Mouse (Mus musculus) lung, embryonic 14.5 days (tissue): ENCODE results near the gene Fignl1. TPM values are rescaled to one million over a fixed set of nuclear protein-coding genes. Genes with fewer than 3 reads are reported as not detected.

Source experiments
- ATAC-seq: fragments of 200-750 bp; cut with Nextera tagmentation; 2 replicates; pipeline ENCODE4 v1.8.0; 2017; ENCODE audit warnings: mild to moderate bottlenecking, moderate TSS enrichment, moderate library complexity; ENCODE audit not compliant: insufficient read depth
- DNase-seq: peaks from one replicate; pipeline ENCODE4 v3.0.0-alpha.2; 2015
- H3K27ac ChIP-seq: fragments of 300-500 bp; sonication (generic); 2 replicates; pipeline ENCODE4 v1.5.1; 2014; ENCODE audit warnings: low read depth, mild to moderate bottlenecking, moderate library complexity
- H3K27me3 ChIP-seq: fragments of 300-500 bp; sonication (generic); 2 replicates; pipeline ENCODE4 v1.6.1; 2014; ENCODE audit warnings: low read length, control low read depth; ENCODE audit not compliant: insufficient read depth
- H3K36me3 ChIP-seq: fragments of 300-500 bp; sonication (generic); 2 replicates; pipeline ENCODE4 v1.6.1; 2014; ENCODE audit warnings: control low read depth; ENCODE audit not compliant: insufficient read depth
- H3K4me1 ChIP-seq: fragments of 300-500 bp; sonication (generic); 2 replicates; pipeline ENCODE4 v1.6.1; 2014; ENCODE audit warnings: antibody characterized with exemption, control low read depth; ENCODE audit not compliant: insufficient read depth
- H3K4me2 ChIP-seq: fragments of 300-500 bp; sonication (generic); 2 replicates; pipeline ENCODE4 v1.6.1; 2014; ENCODE audit warnings: mild to moderate bottlenecking
- H3K4me3 ChIP-seq: fragments of 300-500 bp; sonication (generic); 2 replicates; pipeline ENCODE4 v1.5.1; 2014; ENCODE audit warnings: low read depth, low read length
- H3K9ac ChIP-seq: fragments of 300-500 bp; sonication (generic); 2 replicates; pipeline ENCODE4 v1.6.1; 2014
- H3K9me3 ChIP-seq: fragments of 300-500 bp; sonication (generic); 2 replicates; pipeline ENCODE4 v1.6.1; 2016; ENCODE audit warnings: low read depth, low read length, control low read depth
- CTCF ChIP-seq: IDR thresholded peaks from 2 replicates; pipeline ENCODE4 v1.5.1; 2016; ENCODE audit warnings: antibody characterized with exemption, low read depth
- WGBS: fragments of 180-500 bp; shearing (Covaris S2); extraction: QIAGEN DNeasy Blood & Tissue Kit; methylation state at CpG from one replicate; pipeline ENCODE4 v1.1.7; 2014; 5-methylcytosine and 5-hydroxymethylcytosine counted together
- polyA plus RNA-seq: library from polyadenylated mRNA; unstranded; fragments of >200 nt; fragmentation: Nextera tagmentation; extraction: Ambion mirVana; gene quantifications from 2 replicates; pipeline ENCODE4 v1.2.1, GENCODE M21; 2014

The Fignl1 gene
- polyA plus RNA-seq, 1 experiment from 2014 or later, result 97.5 TPM

DNA sequence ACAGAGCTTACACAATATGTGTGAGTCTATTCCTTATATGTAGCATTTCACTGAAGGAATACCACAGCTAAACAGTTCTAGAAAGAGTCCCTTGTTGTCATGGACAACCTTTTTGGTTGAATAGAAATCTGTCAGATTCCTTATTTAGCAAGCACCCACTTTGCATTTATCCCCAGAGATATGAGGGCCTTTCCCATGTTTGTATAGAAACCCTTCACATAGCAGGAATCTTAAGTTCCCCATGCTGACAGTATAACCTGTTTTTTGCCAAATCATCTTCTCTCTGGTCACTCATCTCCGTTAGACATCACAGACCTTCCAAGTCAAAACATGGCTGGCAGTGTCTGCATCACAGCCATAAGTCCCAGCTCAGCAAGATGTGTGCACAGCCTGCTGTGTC is 64.5 kb downstream of the Fignl1 start:
- H3K9ac ChIP-seq, result no peak overlapping the region
- H3K4me1 ChIP-seq, result no peaks in the 10 kb centered on the region
- DNase-seq, result no peak
- TF ChIP-seq CTCF, result no peak
- no peak overlapping the region for H3K4me2 ChIP-seq
- H3K9me3 ChIP-seq, result no peaks in the 10 kb centered on the region
- H3K36me3 ChIP-seq, result no peaks in the 10 kb centered on the region
- H3K27me3 ChIP-seq, result no peaks in the 10 kb centered on the region
- H3K4me3 ChIP-seq, result no peak overlapping the region
- H3K27ac ChIP-seq, result no peak overlapping the region
- no peak for ATAC-seq
- WGBS, result 39% methylated on average over 1 of the region's 1 CpGs

DNA sequence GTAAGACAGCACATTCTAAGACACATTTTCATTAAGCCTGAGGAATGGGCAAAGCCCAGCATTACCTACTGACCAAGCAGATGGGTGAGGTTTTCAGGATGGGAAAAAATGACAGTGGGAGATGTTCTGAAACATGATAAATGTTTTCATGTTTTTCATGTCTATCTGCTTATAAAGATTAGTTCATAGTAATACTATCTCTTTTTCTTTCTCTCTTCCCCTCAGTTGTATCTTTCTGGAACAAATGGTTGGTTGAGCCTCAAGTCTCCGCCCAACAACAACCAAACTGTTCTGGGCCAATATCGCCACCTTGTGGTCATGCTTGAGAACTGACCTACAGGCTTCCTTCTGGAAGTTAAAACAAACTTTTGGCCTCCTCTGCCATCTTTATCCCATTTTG is 66.1 kb downstream of the Fignl1 start:
- Histone ChIP-seq H3K9ac (no peak overlapping the region), H3K27ac (no peak overlapping the region), H3K36me3 (no peaks in the 10 kb centered on the region), H3K4me1 (no peaks in the 10 kb centered on the region), H3K4me3 (no peak overlapping the region), H3K4me2 (no peak overlapping the region), H3K27me3 (no peaks in the 10 kb centered on the region), H3K9me3 (no peaks in the 10 kb centered on the region)
- WGBS, result 22% methylated on average over 2 of the region's 2 CpGs
- TF ChIP-seq CTCF, result peak; percentile 73
- ATAC-seq, result no peak
- peak; percentile 74 for DNase-seq

DNA sequence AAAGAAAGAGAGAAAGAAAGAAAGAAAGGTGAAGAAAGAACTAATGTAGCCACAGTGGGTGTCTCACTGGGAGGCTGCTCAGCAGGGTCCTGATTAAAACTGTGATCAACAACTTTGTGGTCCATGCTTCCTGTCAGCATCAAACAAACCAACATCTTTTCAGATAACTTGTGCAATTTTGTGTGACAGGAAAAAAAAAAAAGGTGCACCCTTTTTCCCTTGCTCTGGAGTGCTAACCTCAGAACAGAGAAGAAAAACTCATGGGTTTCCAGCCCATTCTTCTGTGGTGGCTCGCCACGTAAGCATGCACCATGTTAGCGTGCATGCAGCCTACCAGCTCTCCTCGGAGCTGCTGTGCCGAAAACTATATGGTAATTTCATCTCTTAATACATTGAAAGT is 67.2 kb downstream of the Fignl1 start:
- Histone ChIP-seq H3K4me2 (no peak overlapping the region), H3K4me1 (no peaks in the 10 kb centered on the region), H3K9me3 (no peaks in the 10 kb centered on the region), H3K4me3 (no peak overlapping the region), H3K36me3 (no peaks in the 10 kb centered on the region), H3K27me3 (no peaks in the 10 kb centered on the region), H3K27ac (no peak overlapping the region), H3K9ac (no peak overlapping the region)
- no peak for ATAC-seq
- no peak for TF ChIP-seq CTCF
- WGBS, result 86% methylated on average over 5 of the region's 5 CpGs
- no peak for DNase-seq

DNA sequence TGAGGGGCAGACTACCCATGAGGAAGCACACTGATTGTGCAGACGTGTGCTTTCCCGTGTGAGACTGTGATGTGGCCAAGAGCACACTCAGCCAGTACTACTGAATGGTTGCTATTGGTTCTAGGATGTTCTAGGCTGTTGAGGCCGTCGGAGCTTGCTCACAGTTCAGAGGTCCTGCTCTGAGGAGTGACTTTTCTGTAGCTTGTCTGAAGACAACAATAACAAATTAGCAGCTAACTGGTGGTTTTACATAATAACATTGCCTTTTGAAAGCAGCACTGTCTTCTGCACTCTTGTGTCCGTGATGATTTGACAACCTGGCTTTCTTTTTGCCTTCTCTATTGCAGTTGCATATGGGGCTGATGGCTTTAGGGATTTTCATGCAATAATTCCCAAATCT is 68.2 kb downstream of the Fignl1 start:
- Histone ChIP-seq H3K9me3 (no peaks in the 10 kb centered on the region), H3K27me3 (no peaks in the 10 kb centered on the region), H3K4me2 (no peak overlapping the region), H3K4me1 (no peaks in the 10 kb centered on the region), H3K9ac (no peak overlapping the region), H3K36me3 (no peaks in the 10 kb centered on the region), H3K27ac (no peak overlapping the region), H3K4me3 (no peak overlapping the region)
- ATAC-seq (no peak), DNase-seq (no peak)
- TF ChIP-seq CTCF, result no peak
- WGBS, result 72% methylated on average over 5 of the region's 5 CpGs

DNA sequence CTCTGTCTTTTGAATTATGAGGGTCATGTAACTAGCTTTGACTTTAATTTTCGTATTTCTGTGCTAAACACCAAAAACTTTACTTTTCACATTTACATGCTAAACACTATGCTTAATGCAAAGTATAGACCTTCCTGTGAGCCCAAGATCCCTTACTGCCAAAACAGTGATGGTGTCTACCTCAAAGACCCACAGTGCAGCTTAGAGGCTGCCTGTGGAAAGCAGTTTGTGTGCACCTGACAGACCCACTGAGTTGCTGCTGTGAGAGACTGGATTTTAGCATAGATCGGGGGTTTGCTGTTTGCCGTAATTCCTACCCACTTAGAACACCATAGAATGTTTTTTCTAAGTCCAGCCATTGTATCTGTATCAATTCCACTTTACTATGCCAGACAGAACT is 69.7 kb downstream of the Fignl1 start:
- Histone ChIP-seq H3K4me3 (no peak overlapping the region), H3K4me2 (no peak overlapping the region), H3K27ac (no peak overlapping the region), H3K36me3 (no peaks in the 10 kb centered on the region), H3K27me3 (no peaks in the 10 kb centered on the region), H3K4me1 (no peaks in the 10 kb centered on the region), H3K9me3 (no peaks in the 10 kb centered on the region), H3K9ac (no peak overlapping the region)
- ATAC-seq (no peak), DNase-seq (no peak)
- 87% methylated on average over 3 of the region's 3 CpGs for WGBS
- no peak for TF ChIP-seq CTCF

DNA sequence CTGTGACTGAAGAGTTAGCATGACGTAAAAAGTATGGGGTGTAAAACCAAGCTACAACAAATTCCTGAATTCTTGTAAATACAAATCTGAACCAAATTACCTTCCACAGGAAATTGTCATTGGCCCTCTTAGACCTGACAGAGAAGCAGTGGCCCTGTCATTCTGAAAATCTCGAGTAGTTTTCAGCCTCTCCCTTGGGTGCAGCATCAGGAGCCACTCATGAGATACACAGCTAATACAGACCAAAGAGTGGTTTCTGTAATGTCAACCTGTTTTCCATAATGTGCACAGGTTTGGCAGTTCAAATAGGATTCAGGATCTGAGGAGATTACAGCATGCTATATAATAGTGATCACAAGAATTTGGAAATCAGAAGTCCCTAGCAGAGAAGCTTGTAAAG is 71.2 kb downstream of the Fignl1 start:
- Histone ChIP-seq H3K36me3 (no peaks in the 10 kb centered on the region), H3K27ac (no peak overlapping the region), H3K27me3 (no peaks in the 10 kb centered on the region), H3K9ac (no peak overlapping the region), H3K4me1 (no peaks in the 10 kb centered on the region; the same call in 1 of the 2 replicates), H3K4me3 (no peak overlapping the region), H3K9me3 (no peaks in the 10 kb centered on the region), H3K4me2 (no peak overlapping the region)
- no peak for TF ChIP-seq CTCF
- ATAC-seq, result no peak
- no peak for DNase-seq
- WGBS, result 52% methylated on average over 2 of the region's 2 CpGs

Other genes starting within 250 kb of the Fignl1 start
- gene 4930512M02Rik, start 181.1 kb downstream of the Fignl1 start, polyA plus RNA-seq, result not detected in 2 replicates
- 2.2 and 2.4 TPM in 2 replicates for gene Ikzf1, start 124.0 kb downstream of the Fignl1 start, polyA plus RNA-seq
- gene Ddc, start 89.2 kb upstream of the Fignl1 start, polyA plus RNA-seq, result 13.1 and 13.4 TPM in 2 replicates
- 299 and 313 TPM in 2 replicates for gene Grb10, start 229.7 kb upstream of the Fignl1 start, polyA plus RNA-seq